Mouse (Mus musculus) thymus, postnatal 4 days (tissue): ENCODE measurements around the gene Smcr8.
A peak's percentile ranks its signal among the peaks of the same experiment; 100 is the strongest.
"Not testable (repeated sequence)": the region's sequence is repeated elsewhere in the genome, so short reads cannot be mapped to it uniquely, and the experiment has no call there.

Source experiments
- DNase-seq: peaks from one replicate; pipeline ENCODE4 v3.0.0; 2021

Gene Smcr8

DNA sequence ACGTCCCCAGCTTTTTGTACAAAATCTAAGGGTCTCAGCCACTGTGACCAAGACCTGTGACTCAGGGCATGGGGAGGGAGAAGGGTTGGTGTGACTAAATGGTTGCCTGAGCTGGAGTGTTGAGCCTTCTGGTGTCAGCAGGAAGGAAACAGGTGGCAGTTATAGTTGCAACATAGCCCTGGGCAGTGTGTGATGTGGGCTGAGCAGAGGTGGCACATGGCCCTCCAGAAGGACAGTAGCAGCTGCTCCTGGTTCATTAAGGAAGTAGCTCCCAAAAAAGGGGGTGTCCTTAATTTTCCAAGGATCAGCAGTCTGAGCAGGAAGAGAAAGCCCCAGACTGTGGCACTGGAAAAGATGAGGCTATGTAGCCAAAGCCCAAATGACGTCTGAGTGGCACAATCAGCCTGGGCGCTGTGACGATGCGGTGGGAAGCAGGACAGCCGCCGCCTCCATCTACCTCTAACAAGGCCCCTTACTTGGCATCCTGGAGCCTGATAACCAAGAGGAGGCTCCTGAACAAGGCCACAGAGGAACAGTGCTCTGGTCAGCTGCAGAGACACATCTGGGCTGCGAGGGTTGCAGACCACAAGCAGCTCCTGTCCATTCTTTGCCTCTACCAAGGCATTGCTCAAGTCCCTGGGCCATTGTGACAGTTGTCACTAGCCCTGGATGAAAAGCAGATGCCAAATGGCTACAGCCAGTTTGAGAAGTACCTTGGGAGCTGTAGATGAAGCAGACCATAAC, 7.0 kb downstream of the Smcr8 start:
- no peak for DNase-seq

DNA sequence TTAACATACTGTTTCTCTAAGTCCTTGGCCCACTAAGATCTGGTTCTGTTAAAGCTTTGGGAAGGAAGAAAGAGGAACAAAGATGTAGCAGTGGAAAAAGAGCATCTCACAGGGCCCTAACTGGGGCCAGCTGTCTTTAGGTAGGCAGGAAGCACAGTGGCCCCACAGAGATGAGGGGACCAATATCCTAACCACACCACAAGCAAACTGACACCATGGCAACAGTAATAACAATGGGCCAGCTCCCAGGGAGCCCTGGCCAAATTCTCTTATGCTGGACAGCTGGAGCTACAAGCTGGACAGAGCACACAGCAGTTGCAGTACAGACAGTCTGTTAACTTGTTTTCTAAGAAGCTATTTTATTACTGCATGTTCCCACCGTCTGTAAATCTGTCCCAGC, 10.3 kb downstream of the Smcr8 start:
- no peak for DNase-seq

DNA sequence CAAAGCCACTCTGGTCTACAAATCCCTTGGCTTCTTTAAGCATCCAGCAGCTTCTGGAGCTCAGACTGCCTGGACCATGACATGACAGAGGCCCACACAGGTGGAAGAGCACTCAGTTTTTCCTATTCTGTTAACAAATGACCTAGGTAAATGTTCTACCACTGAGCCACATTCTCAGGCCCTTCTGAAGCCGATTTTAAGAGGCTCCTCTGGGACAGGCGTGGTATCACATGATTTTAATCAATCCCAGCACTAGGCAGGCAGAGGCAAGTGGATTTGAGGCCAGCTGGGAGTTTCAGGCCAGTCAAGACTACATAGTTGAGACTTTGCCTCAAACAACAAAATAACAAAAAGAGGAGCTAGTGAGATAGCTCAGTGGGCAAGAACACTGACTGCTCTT, 13.1 kb downstream of the Smcr8 start:
- no peak for DNase-seq

DNA sequence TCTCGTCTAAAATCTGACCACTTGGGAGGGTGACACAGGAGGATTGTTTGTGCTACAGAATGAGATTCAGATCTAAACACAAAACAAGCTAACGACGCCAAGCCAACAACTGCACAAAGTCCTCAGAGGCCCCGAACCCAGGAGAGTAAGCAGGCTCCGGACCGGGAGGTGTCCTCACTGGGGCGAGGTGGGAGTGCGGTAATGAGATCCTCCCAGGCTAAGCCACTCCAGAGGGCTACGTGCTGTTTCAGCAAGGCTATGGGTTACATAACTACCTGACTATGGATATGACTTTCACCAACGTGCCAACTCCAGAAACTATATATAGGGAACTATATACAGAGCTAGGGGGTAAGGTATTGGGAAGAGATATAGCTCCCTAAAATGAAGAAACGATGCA, 19.0 kb downstream of the Smcr8 start:
- no peak for DNase-seq

DNA sequence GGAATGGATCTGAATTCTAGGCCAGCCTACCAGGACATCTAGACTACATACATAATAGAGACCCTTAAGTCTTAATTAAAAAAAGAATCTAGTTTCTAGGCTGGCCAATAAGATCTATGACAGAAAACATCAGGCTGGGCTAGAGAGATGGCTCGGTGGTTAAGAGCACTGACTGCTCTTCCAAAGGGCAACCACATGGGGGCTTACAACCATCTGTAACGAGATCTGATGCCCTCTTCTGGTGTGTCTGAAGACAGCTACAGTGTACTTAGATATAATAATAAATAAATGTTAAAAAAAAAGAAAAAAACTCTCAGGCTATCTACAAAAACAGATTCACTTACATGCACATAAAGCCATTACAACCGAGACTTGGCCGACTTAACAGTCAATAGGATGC, 22.7 kb downstream of the Smcr8 start:
- no peak for DNase-seq

DNA sequence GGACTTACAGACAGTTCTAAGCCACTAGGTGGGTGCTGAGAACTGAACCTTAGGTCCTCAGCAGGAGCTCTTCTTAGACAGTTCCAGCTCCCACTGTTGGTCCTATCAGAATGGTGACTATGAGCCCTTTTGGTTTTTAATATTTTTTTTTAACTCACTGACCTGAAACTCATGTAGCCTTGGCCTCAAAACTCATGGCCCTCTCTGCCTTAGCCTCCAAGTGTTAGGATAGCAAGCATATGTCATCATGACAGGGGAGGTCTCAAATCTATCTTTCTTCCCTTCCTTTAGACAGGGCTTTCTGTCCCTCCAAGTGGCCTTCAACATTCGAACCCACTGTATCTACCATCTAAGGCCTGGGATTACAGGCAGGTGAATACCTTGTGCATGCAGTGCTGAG, 23.6 kb downstream of the Smcr8 start:
- DNase-seq, result no peak

DNA sequence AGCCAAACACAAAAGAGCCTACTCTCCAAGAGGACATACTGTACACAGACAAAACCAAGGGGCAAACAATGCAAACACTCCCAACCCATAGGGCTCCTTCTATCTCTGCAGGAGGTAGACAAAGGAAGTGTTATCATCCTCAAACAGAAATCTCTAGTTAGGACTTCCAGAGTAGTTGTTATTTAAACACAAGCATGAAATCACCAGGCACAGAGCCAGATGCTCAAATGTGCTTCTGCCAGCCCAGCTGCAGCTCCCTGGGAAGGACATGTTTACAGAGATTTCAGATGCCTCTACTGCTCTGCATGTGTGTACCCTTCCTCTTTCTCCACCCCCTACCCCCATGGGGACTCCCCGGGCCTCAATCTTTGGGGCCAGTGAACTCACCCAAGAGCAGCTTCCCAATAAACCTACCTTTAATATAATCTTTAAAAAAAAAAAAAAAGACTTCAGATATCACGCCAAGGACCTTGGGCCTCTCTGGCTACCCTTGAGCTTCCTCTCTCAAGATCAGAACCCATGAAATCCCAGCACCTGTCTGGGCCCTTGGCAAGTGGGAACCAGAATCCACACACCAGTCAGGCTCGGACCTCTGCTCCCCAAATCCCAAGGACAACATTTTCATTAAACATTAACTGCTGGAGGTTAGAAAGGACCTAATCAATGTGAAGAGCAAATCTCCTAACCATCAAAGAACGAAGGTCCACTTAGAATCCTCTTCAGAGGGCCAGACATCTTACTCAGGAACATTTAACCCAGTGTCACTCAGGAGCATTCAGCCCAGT, 31.2 kb downstream of the Smcr8 start:
- DNase-seq, result no peak

DNA sequence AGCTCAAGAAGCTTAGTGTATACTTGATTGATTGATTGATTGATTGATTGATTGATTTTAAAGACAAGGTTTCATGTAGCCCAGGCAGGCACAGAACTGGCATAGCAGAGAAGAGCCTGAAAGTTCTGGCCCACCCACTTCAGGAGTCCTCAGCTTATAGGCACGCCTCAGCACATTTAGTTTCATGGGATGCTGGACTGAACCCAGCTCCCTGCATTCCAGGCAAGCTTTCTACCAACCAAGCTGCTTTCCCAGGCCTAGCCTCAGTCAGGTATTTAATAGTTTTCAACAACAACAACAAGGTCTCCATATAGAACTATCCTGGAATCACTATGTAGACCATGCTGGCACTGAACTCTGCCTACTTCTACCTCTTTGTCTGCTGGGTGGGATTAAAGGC, 32.2 kb downstream of the Smcr8 start:
- no peak for DNase-seq

DNA sequence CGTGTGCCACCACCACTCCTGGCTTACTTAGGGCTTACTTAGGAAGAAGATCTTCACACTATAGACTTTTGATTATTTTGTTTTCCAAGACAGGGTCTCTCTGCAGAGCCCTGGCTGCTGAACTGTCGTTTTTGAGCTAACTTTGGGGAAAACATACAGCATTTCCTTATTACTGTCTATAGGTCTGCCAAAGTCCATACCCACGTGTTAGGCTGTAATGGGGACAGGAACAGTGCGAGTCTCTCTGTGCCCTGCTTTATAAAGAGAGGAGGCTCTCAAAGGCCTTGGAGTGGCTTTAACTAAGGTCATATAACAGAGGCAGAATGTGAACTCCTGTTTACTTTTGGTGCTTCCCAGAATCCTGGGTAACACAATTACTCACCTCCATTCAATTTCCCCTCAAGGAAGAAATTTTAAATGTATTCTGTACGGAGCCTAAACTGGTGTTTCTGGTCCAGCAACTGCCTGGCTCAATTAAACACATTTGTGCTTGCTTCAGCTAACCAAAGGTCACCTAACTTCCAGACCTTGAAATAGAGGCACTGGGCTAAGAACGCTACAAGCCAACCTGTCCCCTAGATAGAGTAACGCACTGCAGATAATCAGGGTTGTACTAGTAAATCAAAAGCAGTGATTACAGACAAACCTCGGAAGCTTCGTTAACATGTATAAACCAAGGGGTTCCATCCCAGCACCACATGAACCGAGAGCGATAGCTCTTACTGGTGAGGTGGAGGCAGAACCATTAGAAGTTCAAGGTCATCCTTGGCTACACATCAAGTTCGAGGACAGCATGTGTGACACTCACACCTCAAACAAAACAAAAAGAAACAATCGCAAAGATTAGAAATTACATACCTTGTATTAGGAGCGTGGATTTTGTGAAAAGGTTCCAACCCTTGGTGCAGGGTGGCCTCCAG, 33.0 kb downstream of the Smcr8 start:
- no peak for DNase-seq

DNA sequence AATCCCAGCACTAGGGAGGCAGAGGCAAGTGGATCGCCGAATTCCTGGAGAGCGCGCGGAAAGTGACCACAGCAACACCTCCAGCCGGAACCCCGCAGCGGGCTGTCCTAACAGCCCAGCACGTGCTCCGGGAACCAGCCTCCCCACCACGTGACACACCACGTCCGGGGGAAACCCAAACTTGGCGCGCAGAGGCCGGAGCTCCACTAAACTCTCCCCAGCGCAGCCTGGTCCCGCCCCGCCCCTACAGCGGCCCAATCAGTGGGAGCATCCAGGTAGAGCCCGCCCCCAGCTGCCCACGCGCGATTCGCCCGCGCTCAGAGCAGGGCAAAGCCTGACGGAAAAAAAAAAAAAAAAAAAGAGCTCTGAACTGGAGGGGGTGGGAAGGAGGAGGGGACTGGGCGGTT, 33.7 kb downstream of the Smcr8 start:
- peak; percentile 96 for DNase-seq

DNA sequence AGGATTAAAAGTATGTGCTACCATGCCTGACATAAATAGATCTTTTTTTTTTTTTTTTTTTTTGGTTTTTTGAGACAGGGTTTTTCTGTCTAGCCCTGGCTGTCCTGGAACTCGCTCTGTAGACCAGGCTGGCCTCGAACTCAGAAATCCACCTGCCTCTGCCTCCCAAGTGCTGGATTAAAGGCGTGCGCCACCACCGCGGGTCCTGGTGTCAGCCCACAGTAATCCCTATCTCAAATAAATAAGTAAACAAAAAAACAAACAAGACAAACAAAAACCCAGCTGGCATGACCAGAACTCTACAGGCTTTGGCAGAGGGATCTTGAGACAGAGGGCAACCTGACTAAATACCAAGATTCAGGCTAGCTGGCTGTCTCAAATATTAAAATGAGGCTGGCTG, 34.3 kb downstream of the Smcr8 start, which contains the start of gene Shmt1:
TSS of gene Shmt1 (minus strand) at position 101 of the 400 bp plus-strand sequence.
- not testable (repeated sequence) for DNase-seq

DNA sequence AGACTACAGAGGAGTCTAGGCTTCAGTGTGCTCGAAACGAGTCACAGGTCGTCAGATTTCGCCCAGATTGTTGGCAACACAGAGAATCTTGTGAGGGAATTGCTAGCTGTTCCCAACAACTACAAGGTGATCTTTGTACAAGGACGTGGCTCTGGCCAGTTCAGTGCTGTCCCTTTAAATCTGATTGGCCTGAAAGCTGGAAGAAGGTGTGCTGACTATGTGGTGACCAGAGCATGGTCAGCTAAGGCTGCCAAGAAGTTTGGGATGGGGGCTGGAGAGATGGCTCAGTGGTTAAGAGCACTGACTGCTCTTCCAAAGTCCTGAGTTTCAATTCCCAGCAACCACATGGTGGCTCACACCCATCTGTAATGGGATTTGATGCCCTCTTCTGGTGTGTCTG, 39.1 kb downstream of the Smcr8 start:
- no peak for DNase-seq

DNA sequence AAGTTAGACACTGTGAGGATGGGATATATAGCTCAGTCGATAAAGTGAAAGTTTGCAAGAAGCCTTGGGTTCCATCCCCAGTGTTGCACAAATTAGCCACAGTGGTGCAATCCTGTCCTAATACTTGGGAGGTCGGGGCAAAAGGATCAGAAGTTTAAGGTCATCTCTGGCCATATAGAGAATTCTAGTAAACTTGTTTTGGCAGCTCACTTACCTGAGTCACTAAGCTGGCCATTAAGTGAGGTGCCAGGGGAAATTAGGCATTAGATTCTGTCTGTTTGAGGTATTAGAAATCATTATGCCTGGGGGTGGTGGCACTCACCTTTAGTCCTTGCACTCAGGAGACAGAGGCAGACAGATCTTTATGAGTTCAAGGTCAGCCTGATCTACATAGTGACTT, 46.4 kb downstream of the Smcr8 start:
- DNase-seq, result no peak

DNA sequence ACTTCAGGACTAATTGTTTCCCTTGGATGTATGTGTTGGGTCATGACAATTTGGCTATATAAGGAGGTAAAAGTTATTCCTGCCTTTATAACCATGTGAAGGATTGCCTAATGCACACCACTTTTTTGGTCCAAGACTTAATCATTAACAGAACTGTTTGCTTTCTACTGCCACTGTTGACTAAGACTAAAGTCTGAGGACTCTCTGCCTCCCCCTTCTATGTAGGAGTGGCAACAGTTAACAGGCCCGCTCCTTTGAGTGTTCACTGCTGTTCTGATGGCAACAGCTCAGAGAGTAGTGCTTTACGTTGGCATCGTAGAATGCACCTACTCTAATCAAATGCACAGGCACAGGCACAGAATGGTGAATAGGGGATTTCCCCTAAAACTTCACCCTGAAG, 47.9 kb downstream of the Smcr8 start:
- DNase-seq, result no peak

DNA sequence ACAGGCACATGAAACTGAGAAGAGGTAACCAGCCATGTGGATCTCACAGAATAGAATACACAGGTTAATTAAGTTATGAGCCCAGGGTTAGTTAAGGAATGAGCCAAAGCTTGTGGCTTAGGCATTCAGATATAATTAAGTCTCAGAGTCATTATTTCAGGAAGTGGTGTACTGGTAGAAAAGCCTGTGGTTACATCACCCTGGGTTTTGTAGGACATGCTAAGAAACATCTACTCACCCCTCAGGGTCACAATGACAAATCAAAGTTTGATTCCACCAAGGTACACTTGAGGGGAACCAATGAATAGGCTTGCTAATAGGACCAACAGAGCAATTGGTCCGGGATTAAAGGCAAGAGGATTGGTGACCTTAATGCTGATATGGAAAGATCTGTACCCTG, 49.4 kb downstream of the Smcr8 start:
- DNase-seq, result no peak

DNA sequence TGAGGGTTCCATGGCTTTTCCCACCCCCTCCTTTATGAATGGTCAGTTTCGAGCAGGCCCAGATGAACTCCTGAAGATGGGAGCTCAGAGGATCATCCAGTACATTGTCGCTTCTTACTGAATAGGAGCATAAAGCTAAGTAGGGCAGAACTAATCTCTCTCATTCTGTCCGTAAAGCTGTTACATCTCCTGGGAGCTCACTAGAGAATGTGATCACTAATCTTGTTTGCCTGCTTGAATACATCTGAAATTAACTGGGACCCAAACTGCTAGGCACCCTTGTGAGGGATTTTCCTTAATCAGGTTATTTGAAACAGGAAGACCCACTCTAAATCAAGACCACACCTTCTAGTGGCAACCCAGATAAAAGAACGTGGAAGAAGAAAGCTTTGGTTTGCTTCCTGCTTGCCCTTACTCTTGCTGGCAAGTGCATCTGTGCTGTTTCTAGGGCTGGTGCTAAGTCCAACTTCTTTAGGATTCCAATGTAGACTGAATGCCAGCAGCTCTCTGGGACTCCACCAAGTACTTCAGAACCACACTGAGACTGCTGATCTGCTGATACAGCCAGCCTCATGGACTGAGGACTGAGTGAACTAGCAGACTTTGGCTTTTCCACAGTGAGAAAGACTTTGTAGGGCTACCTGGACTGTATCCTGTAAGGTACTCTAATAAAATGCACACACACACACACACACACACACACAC, 50.1 kb downstream of the Smcr8 start:
- DNase-seq, result no peak

DNA sequence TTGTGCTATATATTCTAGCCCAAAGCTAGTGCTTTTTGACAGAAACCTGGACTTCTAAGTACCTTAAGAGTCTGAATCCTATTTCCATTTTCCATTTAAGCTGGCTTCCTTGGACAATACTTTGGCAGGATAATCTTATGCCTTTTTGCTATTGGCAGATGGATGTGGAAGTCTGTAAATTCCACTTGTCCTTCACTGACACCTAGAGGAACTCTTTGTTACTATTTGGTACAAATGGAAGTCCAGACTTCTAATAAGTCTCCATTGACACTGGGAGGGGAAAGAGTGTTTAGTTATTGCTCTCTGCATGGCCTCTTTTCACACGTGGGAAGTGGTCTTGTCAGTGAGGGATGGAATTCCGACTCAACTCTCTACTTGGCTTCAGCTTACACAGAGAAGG, 51.6 kb downstream of the Smcr8 start:
- DNase-seq, result no peak

DNA sequence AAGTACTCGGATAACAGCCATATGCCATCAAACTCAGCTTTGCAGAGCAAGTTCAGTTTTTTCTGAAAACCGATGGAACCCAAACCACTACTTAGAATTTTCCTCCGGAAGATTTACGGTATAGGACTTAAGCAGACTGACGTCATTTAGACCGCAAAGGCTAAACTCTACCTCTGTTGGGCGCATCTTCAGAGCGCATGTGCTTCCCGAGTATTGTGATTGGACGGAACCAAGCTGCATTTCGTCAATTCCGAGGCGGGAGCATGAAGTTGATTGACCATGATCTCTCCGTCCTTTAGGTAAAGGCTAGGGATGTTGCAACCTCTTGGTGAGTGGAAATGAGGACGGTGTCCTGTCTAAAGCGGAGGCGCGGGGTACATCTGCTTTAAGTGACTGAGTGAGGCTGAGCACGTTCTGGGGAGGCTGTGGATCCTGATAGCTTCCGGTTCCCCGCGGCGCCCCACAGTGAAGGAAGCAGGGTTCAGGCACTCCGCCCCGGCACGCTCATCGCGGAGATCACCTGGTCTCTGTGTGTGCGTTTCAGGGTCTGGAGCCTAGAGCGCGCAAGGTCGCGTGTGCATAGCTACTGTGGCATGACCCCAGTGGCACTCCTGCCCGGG, 53.2 kb downstream of the Smcr8 start, which contains the start of gene Dhrs7b:
TSS of gene Dhrs7b (plus strand) at position 199 of the 620 bp plus-strand sequence.
- DNase-seq, result peak; percentile 82

DNA sequence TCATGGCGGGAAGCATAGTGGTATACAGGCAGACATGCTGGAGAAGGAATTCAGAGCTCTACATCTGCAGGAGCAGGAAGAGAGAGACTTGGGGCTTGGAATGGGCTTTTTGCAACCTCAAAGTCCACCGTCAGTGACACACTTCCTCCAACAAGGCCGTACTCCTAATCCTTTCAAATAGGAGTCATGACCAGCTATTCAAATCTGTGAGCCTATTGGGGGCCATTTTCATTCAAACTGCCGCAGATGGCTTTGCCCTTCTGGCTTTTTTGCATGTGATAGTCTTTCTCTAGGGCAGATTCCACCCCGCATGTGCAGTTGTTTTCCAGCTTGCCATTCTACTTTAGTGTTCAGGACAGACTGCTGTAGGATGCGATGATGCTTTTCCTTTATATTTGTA, 59.6 kb downstream of the Smcr8 start:
- no peak for DNase-seq
